Mouse (Mus musculus) ES-E14 (cell line): ENCODE measurements around the gene 1110008P14Rik. TPM values are rescaled to one million over a fixed set of nuclear protein-coding genes. Genes with fewer than 3 reads are reported as not detected.
A peak's percentile ranks its signal among the peaks of the same experiment; 100 is the strongest.

Experiments used
- DNase-seq: peaks from one replicate; pipeline ENCODE4 v3.0.0-alpha.2; 2013; ENCODE audit warnings: low read depth, low spot score
- H3K27ac ChIP-seq: 2 replicates; pipeline ENCODE4 v1.5.1; 2012; ENCODE audit warnings: low read depth, mild to moderate bottlenecking, low read length, moderate library complexity, mixed read lengths; ENCODE audit not compliant: poor library complexity, insufficient read depth, severe bottlenecking
- H3K36me3 ChIP-seq: 2 replicates; pipeline ENCODE4 v1.6.1; 2012; ENCODE audit warnings: mild to moderate bottlenecking, low read length, moderate library complexity, mixed read lengths; ENCODE audit not compliant: control insufficient read depth, poor library complexity, insufficient read depth, severe bottlenecking
- H3K4me1 ChIP-seq, 2 experiments: fragments of 150-350 bp in 1 of 2; sonication (generic) in 1 of 2; 2 replicates each; pipeline ENCODE4 v1.6.1; 2012; ENCODE audit warnings: low read length in 2 of 2, mild to moderate bottlenecking in 1 of 2, mixed read lengths in 1 of 2; ENCODE audit not compliant: control insufficient read depth in 2 of 2, insufficient read depth in 2 of 2, poor library complexity in 1 of 2
- H3K4me3 ChIP-seq, 2 experiments: fragments of 150-350 bp in 1 of 2; sonication (generic) in 1 of 2; 2 replicates each; pipeline ENCODE4 v1.5.1; 2012; ENCODE audit warnings: low read length in 2 of 2, low read depth in 1 of 2, mild to moderate bottlenecking in 1 of 2, mixed read lengths in 1 of 2; ENCODE audit not compliant: insufficient read depth in 1 of 2, poor library complexity in 1 of 2, severe bottlenecking in 1 of 2
- H3K9ac ChIP-seq: 2 replicates; pipeline ENCODE4 v1.6.1; 2012; ENCODE audit warnings: low read depth, mild to moderate bottlenecking, low read length, mixed read lengths; ENCODE audit not compliant: poor library complexity, insufficient read depth, severe bottlenecking
- H3K9me3 ChIP-seq: fragments of 150-350 bp; sonication (generic); 2 replicates; pipeline ENCODE4 v1.6.1; 2012; ENCODE audit warnings: low read depth, mild to moderate bottlenecking, low read length; ENCODE audit not compliant: control insufficient read depth, insufficient read depth
- CHD2 ChIP-seq: IDR thresholded peaks from 2 replicates; pipeline ENCODE4 v1.6.1; 2014; ENCODE audit warnings: mild to moderate bottlenecking, low read depth, low read length, inconsistent platforms
- HCFC1 ChIP-seq: IDR thresholded peaks from 2 replicates; pipeline ENCODE4 v1.6.1; 2012; ENCODE audit warnings: low read length, inconsistent platforms, borderline replicate concordance; ENCODE audit not compliant: insufficient read depth
- MAFK ChIP-seq: IDR thresholded peaks from 2 replicates; pipeline ENCODE4 v1.6.1; 2014; ENCODE audit warnings: mild to moderate bottlenecking, low read depth, low read length, inconsistent platforms; ENCODE audit not compliant: insufficient read depth
- ZC3H11A ChIP-seq: IDR thresholded peaks from 2 replicates; pipeline ENCODE4 v1.6.1; 2012; ENCODE audit warnings: low read depth, mild to moderate bottlenecking, inconsistent platforms, low read length, borderline replicate concordance
- ZNF384 ChIP-seq: IDR thresholded peaks from 2 replicates; pipeline ENCODE4 v1.6.1; 2012; ENCODE audit warnings: low read depth, low read length, inconsistent platforms
- in situ Hi-C, 2 experiments: fragments of 600-800 bp; cut with MboI; formaldehyde crosslinking; loops; one replicate each; pipeline ENCODE4 v1.15.1; 2025; ENCODE audit warnings: low sequenced_read_pairs in 2 of 2, inconsistent platforms in 1 of 2; ENCODE audit not compliant: unreplicated experiment in 2 of 2
- total RNA-seq: library from RNA; depleted of rRNA; stranded (reverse); fragments of 300-350 nt; gene quantifications from 2 replicates; pipeline ENCODE4 v1.2.3, GENCODE M21; 2012

Gene 1110008P14Rik
- total RNA-seq, 1 experiment: 31.3 TPM

- no peaks in the 10 kb centered on the region for H3K36me3 ChIP-seq
- H3K4me1 ChIP-seq: peaks cover 0 to 6% of the 10 kb centered on the region in 2 experiments; a peak in 2 of 4 replicates
- in situ Hi-C loops: no loop called here
These were observed 7.4 kb upstream of the 1110008P14Rik start for GRCm38 (mm10) chr2:32389157-32389556.

GRCm38 (mm10) chr2:32387706-32388490 lies 6.2 kb upstream of the 1110008P14Rik start, which contains the start of gene Lcn2:
Lcn2 (minus strand) TSS chr2:32388252.
- in situ Hi-C loops: no loop called here
- Histone ChIP-seq H3K4me3 (no peak within 1 kb of the TSS), H3K36me3 (no peaks in the 10 kb centered on the region), H3K9me3 (no peaks in the 10 kb centered on the region), H3K9ac (no peak within 1 kb of the TSS), H3K27ac (no peak within 1 kb of the TSS), H3K4me1 (peaks cover 0 to 6% of the 10 kb centered on the region in 2 experiments; a peak in 2 of 4 replicates)
- no peak for DNase-seq
- TF ChIP-seq ZC3H11A: no peak
- TF ChIP-seq CHD2: no peak
- TF ChIP-seq HCFC1: no peak
- TF ChIP-seq MAFK: no peak
- TF ChIP-seq ZNF384: no peak

More at GRCm38 (mm10) chr2:32389157-32389556, 7.4 kb upstream of the 1110008P14Rik start:
- TF ChIP-seq HCFC1 (no peak), ZNF384 (no peak), CHD2 (no peak), ZC3H11A (no peak), MAFK (no peak)
- Histone ChIP-seq H3K9ac (no peak overlapping the region), H3K4me3 (no peak overlapping the region), H3K9me3 (no peaks in the 10 kb centered on the region), H3K27ac (no peak overlapping the region)
- DNase-seq: no peak

DNA sequence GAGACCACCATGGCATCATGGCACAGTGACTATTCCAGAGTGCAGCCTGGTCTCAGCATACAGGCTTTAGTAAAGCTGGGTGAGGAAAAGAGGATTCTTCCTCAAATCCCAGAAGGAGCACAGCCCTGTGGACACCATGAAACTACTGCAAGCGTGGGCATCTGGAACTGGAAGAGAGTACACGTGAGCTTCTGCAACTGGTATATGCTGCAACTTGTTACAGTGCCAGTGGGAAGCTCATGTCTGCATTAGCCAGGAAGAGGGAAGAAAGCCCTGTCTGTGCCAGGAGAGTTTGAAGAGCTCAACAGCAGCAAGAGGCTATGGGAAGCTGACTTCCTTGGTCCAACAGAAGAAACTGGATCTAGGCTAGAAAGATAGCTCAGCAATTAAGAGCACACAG lies 951 bp upstream of the 1110008P14Rik start:
- H3K36me3 ChIP-seq: peaks cover 12% of the 10 kb centered on the region

GRCm38 (mm10) chr2:32381141-32381774 lies 480 bp downstream of the 1110008P14Rik start:
- no peak for TF ChIP-seq CHD2
- TF ChIP-seq HCFC1: no peak
- no peak for TF ChIP-seq ZNF384
- peak; percentile 94 for TF ChIP-seq MAFK
- Histone ChIP-seq H3K4me1 (no peaks in the 10 kb centered on the region), H3K4me3 (peak overlapping the region; percentile 84 to 85), H3K36me3 (peaks cover 15% of the 10 kb centered on the region), H3K27ac (no peak overlapping the region), H3K9me3 (no peaks in the 10 kb centered on the region), H3K9ac (peak overlapping the region; percentile 69)
- in situ Hi-C loops: no loop called here
- no peak for DNase-seq

More for the DNA sequence above, 951 bp upstream of the 1110008P14Rik start:
- in situ Hi-C loops: no loop called here
- no peak overlapping the region for H3K4me3 ChIP-seq
- no peak overlapping the region for H3K27ac ChIP-seq
- no peak overlapping the region for H3K9ac ChIP-seq
- TF ChIP-seq ZC3H11A: no peak
- no peak for TF ChIP-seq MAFK
- TF ChIP-seq CHD2: no peak
- no peak for TF ChIP-seq ZNF384
- TF ChIP-seq HCFC1: no peak
- DNase-seq: no peak
- H3K4me1 ChIP-seq: no peaks in the 10 kb centered on the region
- H3K9me3 ChIP-seq: no peaks in the 10 kb centered on the region
